Mouse (Mus musculus) small intestine, adult 2 months (tissue): ENCODE results near the gene Fam192a.

ENCODE experiments used
- CTCF ChIP-seq: fragments of 200-500 bp; IDR thresholded peaks from 2 replicates; pipeline ENCODE4 v1.5.1; 2012; ENCODE audit warnings: low read depth, mild to moderate bottlenecking, control low read depth, inconsistent platforms, low read length, moderate library complexity, mixed read lengths; ENCODE audit not compliant: insufficient replicate concordance, insufficient read length; ENCODE audit errors: extremely low read depth
- POLR2A ChIP-seq: fragments of 200-500 bp; IDR thresholded peaks from 2 replicates; pipeline ENCODE4 v1.6.1; 2012; ENCODE audit warnings: low read depth, mild to moderate bottlenecking, control low read depth, inconsistent platforms, low read length, moderate library complexity

- no peak for TF ChIP-seq CTCF
- no peak for TF ChIP-seq POLR2A
These were observed 32.4 kb upstream of the Fam192a start for GRCm38 (mm10) chr8:94634211-94634610.
